Mouse (Mus musculus): ENCODE data around the gene Pip5kl1.

- TF ChIP-seq CTCF (IDR thresholded peaks at IDR 0.05; ENCODE audit: low read depth) (no peak), EP300 (optimal IDR thresholded peaks at IDR 0.05) (no peak)
Measured at GRCm38 (mm10) chr2:32591249-32591648, 16.7 kb downstream of the Pip5kl1 start.
